Mouse (Mus musculus): ENCODE data around the gene Txndc5. TPM values are rescaled to one million over a fixed set of nuclear protein-coding genes. Genes with fewer than 3 reads are reported as not detected.

Gene Txndc5
- total and polyA plus RNA-seq, 2 experiments, result 97.9 to 126 TPM

DNA sequence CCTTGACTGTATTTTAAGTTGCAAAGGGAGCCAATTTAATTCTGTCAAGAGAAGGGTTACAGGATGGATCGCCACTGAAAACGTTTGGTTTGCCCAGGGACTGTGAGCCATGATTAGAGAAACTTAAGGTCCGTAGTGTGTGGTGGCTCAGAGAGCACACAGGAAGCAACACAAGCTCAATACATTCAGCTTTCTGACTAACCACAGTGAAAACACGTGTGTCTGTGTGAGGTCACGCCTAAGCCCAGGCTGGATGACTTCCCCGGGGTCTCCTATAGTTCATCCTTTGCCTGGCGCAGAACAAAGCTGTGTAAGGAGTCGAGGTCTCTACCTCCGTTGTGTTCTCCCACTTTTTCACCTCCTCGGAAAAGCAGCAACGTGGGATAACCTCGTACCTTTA lies 27.3 kb downstream of the Txndc5 start:
- Histone ChIP-seq H3K36me3 (ENCODE audit: control insufficient read depth, insufficient read depth, low read length) (peaks cover 38% of the 10 kb centered on the region), H3K27ac (replicated peaks; ENCODE audit: insufficient read depth, low read depth, low read length) (no peak overlapping the region), H3K9ac (ENCODE audit: low read depth, low read length) (no peak overlapping the region), H3K27me3 (ENCODE audit: control insufficient read depth, insufficient read depth, low read length) (no peaks in the 10 kb centered on the region), H3K4me1 (ENCODE audit: control insufficient read depth, insufficient read depth, low read length) (peaks cover 5% of the 10 kb centered on the region), H3K4me3 (ENCODE audit: insufficient read depth, low read depth, low read length) (no peak overlapping the region), H3K79me2 (ENCODE audit: control insufficient read depth, insufficient read depth, low read length) (no peaks in the 10 kb centered on the region)
- TF ChIP-seq CTCF (IDR thresholded peaks at IDR 0.05; ENCODE audit: low read depth, low read length), result no peak
- no peak for TF ChIP-seq POLR2A (IDR thresholded peaks at IDR 0.05; ENCODE audit: extremely low read depth, insufficient read depth, low read length)
- WGBS, result 90% methylated on average over 12 of the region's 12 CpGs
- no peak for DNase-seq (ENCODE audit: extremely low read depth, low read depth, low spot score)

DNA sequence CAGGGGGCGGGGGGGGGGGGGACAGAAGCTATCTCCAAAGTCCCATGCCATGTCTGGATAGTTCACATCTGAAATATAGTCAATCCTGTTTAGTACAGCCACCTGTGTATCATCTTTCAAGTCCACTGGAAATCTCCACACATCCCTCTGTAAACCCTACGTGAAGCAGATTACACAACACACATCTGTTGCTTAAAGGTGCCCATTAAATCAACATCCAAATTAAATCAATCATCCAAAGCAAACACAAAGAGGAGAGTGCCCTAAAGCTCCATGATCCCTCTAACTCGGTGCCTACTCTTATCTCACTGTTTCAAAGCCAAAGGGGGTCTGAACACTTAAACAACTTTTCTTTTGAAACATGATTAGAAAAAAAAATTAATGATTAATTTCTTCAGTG lies 31.9 kb downstream of the Txndc5 start:
- no peaks in the 10 kb centered on the region for H3K79me2 ChIP-seq (ENCODE audit: control insufficient read depth, insufficient read depth, low read length)
- H3K36me3 ChIP-seq (ENCODE audit: control insufficient read depth, insufficient read depth, low read length), result peaks cover 13% of the 10 kb centered on the region
- H3K27ac ChIP-seq (replicated peaks; ENCODE audit: insufficient read depth, low read depth, low read length), result peak overlapping the region; percentile 46
- H3K27me3 ChIP-seq (ENCODE audit: control insufficient read depth, insufficient read depth, low read length), result no peaks in the 10 kb centered on the region
- DNase-seq (ENCODE audit: extremely low read depth, low read depth, low spot score), result peak; percentile 96
- TF ChIP-seq POLR2A (IDR thresholded peaks at IDR 0.05; ENCODE audit: extremely low read depth, insufficient read depth, low read length) (no peak), CTCF (IDR thresholded peaks at IDR 0.05; ENCODE audit: low read depth, low read length) (no peak)
- no peak overlapping the region for H3K4me3 ChIP-seq (ENCODE audit: insufficient read depth, low read depth, low read length)
- no peak overlapping the region for H3K9ac ChIP-seq (ENCODE audit: low read depth, low read length)
- WGBS, result 29% methylated on average over 3 of the region's 3 CpGs
- H3K4me1 ChIP-seq (ENCODE audit: control insufficient read depth, insufficient read depth, low read length), result peaks cover 5% of the 10 kb centered on the region

DNA sequence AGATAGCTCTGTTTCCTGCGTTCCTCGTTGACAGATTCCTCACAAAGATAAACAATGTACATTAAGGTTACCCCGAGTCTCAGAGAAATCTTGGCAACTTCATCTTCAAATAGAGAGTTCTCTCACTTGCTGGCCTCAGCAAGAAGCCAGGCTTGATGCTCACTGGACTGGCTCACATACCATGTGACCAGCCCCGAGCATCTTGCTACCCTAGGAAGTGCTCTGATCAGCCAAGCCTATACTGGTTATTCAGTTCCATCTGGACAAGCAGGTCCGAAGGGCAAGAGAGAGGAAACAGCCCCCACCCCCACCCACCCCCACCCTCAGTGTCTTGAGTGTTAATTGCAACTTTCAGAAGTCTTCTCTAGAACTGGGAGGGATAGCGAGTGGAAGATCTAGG lies 41.9 kb downstream of the Txndc5 start:
- no peak overlapping the region for H3K27ac ChIP-seq (replicated peaks; ENCODE audit: insufficient read depth, low read depth, low read length)
- H3K79me2 ChIP-seq (ENCODE audit: control insufficient read depth, insufficient read depth, low read length), result no peaks in the 10 kb centered on the region
- TF ChIP-seq POLR2A (IDR thresholded peaks at IDR 0.05; ENCODE audit: extremely low read depth, insufficient read depth, low read length), result no peak
- TF ChIP-seq CTCF (IDR thresholded peaks at IDR 0.05; ENCODE audit: low read depth, low read length), result no peak
- no peaks in the 10 kb centered on the region for H3K36me3 ChIP-seq (ENCODE audit: control insufficient read depth, insufficient read depth, low read length)
- 81% methylated on average over 6 of the region's 6 CpGs for WGBS
- no peaks in the 10 kb centered on the region for H3K4me1 ChIP-seq (ENCODE audit: control insufficient read depth, insufficient read depth, low read length)
- no peak overlapping the region for H3K4me3 ChIP-seq (ENCODE audit: insufficient read depth, low read depth, low read length)
- no peak for DNase-seq (ENCODE audit: extremely low read depth, low read depth, low spot score)
- H3K27me3 ChIP-seq (ENCODE audit: control insufficient read depth, insufficient read depth, low read length), result no peaks in the 10 kb centered on the region
- no peak overlapping the region for H3K9ac ChIP-seq (ENCODE audit: low read depth, low read length)

DNA sequence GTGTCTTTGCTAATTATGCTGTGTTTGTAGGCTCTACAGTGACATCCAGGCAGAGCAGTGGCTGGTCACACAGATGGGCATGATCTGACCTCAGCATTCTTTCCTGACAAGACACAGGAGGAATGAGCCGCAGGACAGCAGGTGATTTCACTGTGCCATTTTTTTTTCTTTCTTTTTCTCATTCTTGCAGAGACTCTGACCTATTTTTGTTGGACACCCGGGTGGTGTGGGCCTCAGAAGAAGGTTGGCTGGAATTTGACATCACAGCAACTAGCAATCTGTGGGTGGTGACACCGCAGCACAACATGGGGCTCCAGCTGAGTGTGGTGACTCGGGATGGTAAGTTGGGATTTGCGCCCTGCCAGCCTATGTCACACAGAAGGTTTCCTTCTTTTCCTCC lies 43.9 kb downstream of the Txndc5 start:
- no peak overlapping the region for H3K9ac ChIP-seq (ENCODE audit: low read depth, low read length)
- 76% methylated on average over 5 of the region's 5 CpGs for WGBS
- no peak for DNase-seq (ENCODE audit: extremely low read depth, low read depth, low spot score)

DNA sequence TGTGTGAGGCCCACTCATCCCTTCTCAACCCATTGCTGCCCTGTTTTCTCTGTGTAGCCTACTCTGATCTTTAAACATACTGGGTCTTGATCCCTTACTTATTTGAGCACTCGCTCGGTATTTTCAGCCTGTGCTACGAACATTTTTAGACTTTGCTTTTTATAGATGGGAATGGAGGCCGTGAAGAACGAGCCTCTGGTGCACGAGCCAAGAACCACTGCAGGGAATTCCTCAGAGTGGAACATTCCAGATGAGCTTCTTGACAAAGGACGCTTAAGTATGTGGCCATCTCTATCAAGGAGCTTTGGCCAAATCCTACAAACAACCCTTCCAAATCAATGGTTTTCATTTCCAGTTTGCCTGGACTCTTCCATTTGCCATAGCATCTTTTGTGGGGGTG lies 47.6 kb downstream of the Txndc5 start:
- H3K36me3 ChIP-seq (ENCODE audit: control insufficient read depth, insufficient read depth, low read length), result no peaks in the 10 kb centered on the region
- H3K9ac ChIP-seq (ENCODE audit: low read depth, low read length), result no peak overlapping the region
- H3K4me1 ChIP-seq (ENCODE audit: control insufficient read depth, insufficient read depth, low read length), result no peaks in the 10 kb centered on the region
- no peaks in the 10 kb centered on the region for H3K79me2 ChIP-seq (ENCODE audit: control insufficient read depth, insufficient read depth, low read length)
- no peak overlapping the region for H3K27ac ChIP-seq (replicated peaks; ENCODE audit: insufficient read depth, low read depth, low read length)
- no peaks in the 10 kb centered on the region for H3K27me3 ChIP-seq (ENCODE audit: control insufficient read depth, insufficient read depth, low read length)
- no peak overlapping the region for H3K4me3 ChIP-seq (ENCODE audit: insufficient read depth, low read depth, low read length)
- DNase-seq (ENCODE audit: extremely low read depth, low read depth, low spot score), result no peak
- TF ChIP-seq CTCF (IDR thresholded peaks at IDR 0.05; ENCODE audit: low read depth, low read length), result no peak
- no peak for TF ChIP-seq POLR2A (IDR thresholded peaks at IDR 0.05; ENCODE audit: extremely low read depth, insufficient read depth, low read length)
- 86% methylated on average over 7 of the region's 7 CpGs for WGBS

More for the DNA sequence above, 43.9 kb downstream of the Txndc5 start:
- no peaks in the 10 kb centered on the region for H3K4me1 ChIP-seq (ENCODE audit: control insufficient read depth, insufficient read depth, low read length)
- no peaks in the 10 kb centered on the region for H3K27me3 ChIP-seq (ENCODE audit: control insufficient read depth, insufficient read depth, low read length)
- no peaks in the 10 kb centered on the region for H3K79me2 ChIP-seq (ENCODE audit: control insufficient read depth, insufficient read depth, low read length)
- H3K4me3 ChIP-seq (ENCODE audit: insufficient read depth, low read depth, low read length), result no peak overlapping the region
- no peak overlapping the region for H3K27ac ChIP-seq (replicated peaks; ENCODE audit: insufficient read depth, low read depth, low read length)
- no peak for TF ChIP-seq POLR2A (IDR thresholded peaks at IDR 0.05; ENCODE audit: extremely low read depth, insufficient read depth, low read length)
- TF ChIP-seq CTCF (IDR thresholded peaks at IDR 0.05; ENCODE audit: low read depth, low read length), result no peak
- no peaks in the 10 kb centered on the region for H3K36me3 ChIP-seq (ENCODE audit: control insufficient read depth, insufficient read depth, low read length)

DNA sequence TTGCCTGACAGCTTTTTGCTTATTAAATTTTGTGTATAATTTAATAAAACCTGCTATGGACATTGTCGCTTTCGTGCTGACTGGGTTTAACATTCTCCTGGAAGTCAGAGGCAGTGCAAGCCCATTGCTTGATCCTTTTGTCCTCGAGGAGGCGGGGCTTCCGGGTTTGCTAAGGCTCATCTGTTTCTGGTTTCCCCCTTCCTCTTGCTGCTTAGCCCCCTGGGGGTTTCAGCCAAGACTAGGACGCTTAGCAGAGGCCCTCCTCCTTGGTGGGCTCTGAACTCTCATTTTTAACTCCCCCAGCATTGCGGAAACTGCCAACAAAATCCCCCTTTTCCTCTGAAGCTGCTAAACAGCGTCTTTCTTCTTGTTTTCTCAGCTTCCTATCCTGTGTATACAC lies 51.7 kb downstream of the Txndc5 start:
- H3K27me3 ChIP-seq (ENCODE audit: control insufficient read depth, insufficient read depth, low read length), result no peaks in the 10 kb centered on the region

More for the DNA sequence above, 51.7 kb downstream of the Txndc5 start:
- Histone ChIP-seq H3K9ac (ENCODE audit: low read depth, low read length) (no peak overlapping the region), H3K36me3 (ENCODE audit: control insufficient read depth, insufficient read depth, low read length) (no peaks in the 10 kb centered on the region), H3K4me1 (ENCODE audit: control insufficient read depth, insufficient read depth, low read length) (no peaks in the 10 kb centered on the region), H3K79me2 (ENCODE audit: control insufficient read depth, insufficient read depth, low read length) (no peaks in the 10 kb centered on the region), H3K4me3 (ENCODE audit: insufficient read depth, low read depth, low read length) (no peak overlapping the region), H3K27ac (replicated peaks; ENCODE audit: insufficient read depth, low read depth, low read length) (no peak overlapping the region)
- TF ChIP-seq POLR2A (IDR thresholded peaks at IDR 0.05; ENCODE audit: extremely low read depth, insufficient read depth, low read length), result no peak
- no peak for TF ChIP-seq CTCF (IDR thresholded peaks at IDR 0.05; ENCODE audit: low read depth, low read length)
- DNase-seq (ENCODE audit: extremely low read depth, low read depth, low spot score), result no peak
- 60% methylated on average over 8 of the region's 8 CpGs for WGBS
